Mouse (Mus musculus): ENCODE measurements at regions not wholly inside any gene's neighbourhood (a gene's known extent, or its start where the extent isn't known, plus 50 kb on each side); places are given as distances from the start of the nearest gene placed in this dataset.

GRCm38 (mm10) chr3:66446274-66447159 lies 149.9 kb upstream of the Veph1 start:
- TF ChIP-seq CTCF (IDR thresholded peaks at IDR 0.05; ENCODE audit: low read depth, low read length) (no peak), POLR2A (IDR thresholded peaks at IDR 0.05; ENCODE audit: extremely low read depth, insufficient read depth, low read length) (no peak)
